Comparison of ENCODE assay signal across 8 mouse cellular contexts in the genomic region with DNA sequence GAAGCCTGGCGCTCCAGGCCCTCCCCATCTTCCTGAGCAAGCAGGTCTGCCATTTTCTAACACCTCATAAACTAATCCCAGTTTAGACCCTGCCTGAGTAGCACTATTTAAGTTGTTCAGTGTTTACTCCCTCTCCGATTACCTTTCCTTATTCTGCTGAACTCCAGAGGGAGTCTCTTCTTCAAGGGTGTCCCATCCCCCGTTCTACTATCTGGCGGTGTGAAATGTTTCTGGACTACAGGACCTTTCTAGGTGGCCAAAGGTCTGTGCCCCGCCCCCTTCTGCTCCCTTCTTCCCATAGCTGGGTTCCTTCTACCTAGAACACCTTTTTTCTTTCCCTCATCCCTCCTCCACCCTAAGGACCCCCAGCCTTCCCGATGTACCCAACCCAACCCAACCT. TPM values are rescaled to one million over a fixed set of nuclear protein-coding genes. Genes with fewer than 3 reads are reported as not detected.
DNase-seq lines count a peak whose midpoint lies in the region; ATAC-seq lines count a peak whose summit lies in the region.

No protein-coding gene starts in this region.

- H3K27ac ChIP-seq in heart, embryonic 14.5 days (replicated peaks in 1 of 2; ENCODE audit: control insufficient read depth in 1 of 2, insufficient read depth in 1 of 2, low read depth in 2 of 2, low read length in 2 of 2): no peak overlapping the region
- H3K27ac ChIP-seq in embryonic facial prominence, embryonic 13.5 days: no peak overlapping the region
- peak overlapping the region; percentile 95 for H3K27ac ChIP-seq in midbrain, embryonic 16.5 days (ENCODE audit: low read length)

- WGBS in heart, embryonic 14.5 days: 20% methylated on average over 6 of the region's 6 CpGs
- 15% methylated on average over 6 of the region's 6 CpGs for WGBS in embryonic facial prominence, embryonic 13.5 days
- 9% methylated on average over 6 of the region's 6 CpGs for WGBS in midbrain, embryonic 16.5 days

- H3K4me2 ChIP-seq in heart, embryonic 14.5 days (ENCODE audit: low read length): peak overlapping the region; percentile 99
- peak overlapping the region; percentile 99 for H3K4me2 ChIP-seq in embryonic facial prominence, embryonic 13.5 days
- H3K4me2 ChIP-seq in midbrain, embryonic 16.5 days (ENCODE audit: low read length): peak overlapping the region; percentile 78

- H3K9ac ChIP-seq in heart, embryonic 14.5 days (ENCODE audit: low read length): 0 out of 2 replicates have a peak overlapping the region, but pooled peaks have one; percentile 69
- H3K9ac ChIP-seq in embryonic facial prominence, embryonic 13.5 days: no peak overlapping the region
- H3K9ac ChIP-seq in midbrain, embryonic 16.5 days (ENCODE audit: low read depth, low read length): peak overlapping the region; percentile 97

- peaks cover 8 to 21% of the 10 kb centered on the region in 2 experiments; a peak in 3 of 4 replicates for H3K4me1 ChIP-seq in heart, embryonic 14.5 days (ENCODE audit: control insufficient read depth in 2 of 2, insufficient read depth in 2 of 2, low read length in 2 of 2)
- H3K4me1 ChIP-seq in embryonic facial prominence, embryonic 13.5 days: peaks cover 41% of the 10 kb centered on the region
- H3K4me1 ChIP-seq in midbrain, embryonic 16.5 days (ENCODE audit: control insufficient read depth, insufficient read depth, low read length): peaks cover 14% of the 10 kb centered on the region

- H3K36me3 ChIP-seq in heart, embryonic 14.5 days (ENCODE audit: control insufficient read depth, insufficient read depth, low read length): no peaks in the 10 kb centered on the region
- H3K36me3 ChIP-seq in embryonic facial prominence, embryonic 13.5 days: no peaks in the 10 kb centered on the region
- no peaks in the 10 kb centered on the region for H3K36me3 ChIP-seq in midbrain, embryonic 16.5 days (ENCODE audit: control insufficient read depth, insufficient read depth, low read length)

- DNase-seq in heart, postnatal 4 days: no peak
- peak; percentile 74 for DNase-seq in kidney, adult 9 months
- no peak for DNase-seq in retina, postnatal 1 day
- DNase-seq in ovary, postnatal 14 days (ENCODE audit: low spot score): no peak

- peaks cover 31% of the 10 kb centered on the region for H3K27me3 ChIP-seq in heart, embryonic 14.5 days (ENCODE audit: control insufficient read depth, insufficient read depth, low read length)
- peaks cover 37% of the 10 kb centered on the region for H3K27me3 ChIP-seq in embryonic facial prominence, embryonic 13.5 days
- H3K27me3 ChIP-seq in midbrain, embryonic 16.5 days (ENCODE audit: control insufficient read depth, insufficient read depth, low read depth, low read length): peaks cover 4% of the 10 kb centered on the region; the same call in 1 of the 2 replicates

- H3K4me3 ChIP-seq in heart, embryonic 14.5 days (ENCODE audit: control insufficient read depth in 1 of 2, insufficient read depth in 1 of 2, low read depth in 1 of 2, low read length in 2 of 2): peak overlapping the region; percentile 51 to 62; a peak in 3 of 4 replicates
- H3K4me3 ChIP-seq in embryonic facial prominence, embryonic 13.5 days: peak overlapping the region; percentile 66
- peak overlapping the region; percentile 81 for H3K4me3 ChIP-seq in midbrain, embryonic 16.5 days (ENCODE audit: low read depth, low read length)

- no peaks in the 10 kb centered on the region for H3K9me3 ChIP-seq in heart, embryonic 14.5 days (ENCODE audit: control insufficient read depth, low read length)
- H3K9me3 ChIP-seq in embryonic facial prominence, embryonic 13.5 days: no peaks in the 10 kb centered on the region
- no peaks in the 10 kb centered on the region for H3K9me3 ChIP-seq in midbrain, embryonic 16.5 days (replicated peaks; ENCODE audit: control insufficient read depth, low read length, poor library complexity, severe bottlenecking)

- no peak for ATAC-seq in heart, embryonic 14.5 days (ENCODE audit: insufficient number of reproducible peaks, insufficient read depth, low FRiP score, low read depth)
- no peak for ATAC-seq in embryonic facial prominence, embryonic 13.5 days (ENCODE audit: insufficient number of reproducible peaks, insufficient read depth, low FRiP score, low TSS enrichment, low read depth)
- no peak for ATAC-seq in midbrain, embryonic 16.5 days
- ATAC-seq in inflammation-experienced regulatory T-cells, adult 6 months: no peak

RNA-seq across cellular contexts. Expression of gene Phf21a, which starts 32.6 kb away (rescaled TPM):
- polyA plus RNA-seq in heart, embryonic 14.5 days (2014; fragmentation: Nextera tagmentation; extraction: Ambion mirVana): 17.7 and 20.2 TPM in 2 replicates
- total RNA-seq in heart, postnatal 4 days (2021): 10 to 100 TPM; 38.1 to 41.5 TPM
- polyA plus RNA-seq in embryonic facial prominence, embryonic 13.5 days (2015; fragmentation: Nextera tagmentation; extraction: Ambion mirVana): 46.5 and 49.6 TPM in 2 replicates
- polyA plus RNA-seq in midbrain, embryonic 16.5 days (2015; fragmentation: Nextera tagmentation; extraction: Ambion mirVana): 33.6 and 36.0 TPM in 2 replicates
- polyA plus RNA-seq in inflammation-experienced regulatory T-cells, adult 6 months (2017; shearing (Covaris generic)): 10 to 100 TPM; 44.3 to 68.5 (median 54.2) TPM

RNA-seq across cellular contexts. Expression of gene Creb3l1, which starts 36.0 kb away (rescaled TPM):
- polyA plus RNA-seq in heart, embryonic 14.5 days (2014; fragmentation: Nextera tagmentation; extraction: Ambion mirVana): 8.8 and 10.2 TPM in 2 replicates
- total RNA-seq in heart, postnatal 4 days (2021): 10 to 100 TPM; 16.9 to 18.5 TPM
- polyA plus RNA-seq in embryonic facial prominence, embryonic 13.5 days (2015; fragmentation: Nextera tagmentation; extraction: Ambion mirVana): 11.6 and 13.4 TPM in 2 replicates
- 1.2 and 1.9 TPM in 2 replicates for polyA plus RNA-seq in midbrain, embryonic 16.5 days (2015; fragmentation: Nextera tagmentation; extraction: Ambion mirVana)
- 1 to 10 TPM in 2 of 3 experiments, under 1 TPM in 1; 0.92 to 1.7 (median 1.1) TPM for polyA plus RNA-seq in inflammation-experienced regulatory T-cells, adult 6 months (2017; shearing (Covaris generic))
